Mouse (Mus musculus) ovary, postnatal 14 days (tissue): ENCODE measurements around the gene Cmip.
"Not testable (repeated sequence)": the region's sequence is repeated elsewhere in the genome, so short reads cannot be mapped to it uniquely, and the experiment has no call there.

Source experiments
- DNase-seq: peaks from one replicate; pipeline ENCODE4 v3.0.0; 2022; ENCODE audit warnings: low spot score

The Cmip gene

DNA sequence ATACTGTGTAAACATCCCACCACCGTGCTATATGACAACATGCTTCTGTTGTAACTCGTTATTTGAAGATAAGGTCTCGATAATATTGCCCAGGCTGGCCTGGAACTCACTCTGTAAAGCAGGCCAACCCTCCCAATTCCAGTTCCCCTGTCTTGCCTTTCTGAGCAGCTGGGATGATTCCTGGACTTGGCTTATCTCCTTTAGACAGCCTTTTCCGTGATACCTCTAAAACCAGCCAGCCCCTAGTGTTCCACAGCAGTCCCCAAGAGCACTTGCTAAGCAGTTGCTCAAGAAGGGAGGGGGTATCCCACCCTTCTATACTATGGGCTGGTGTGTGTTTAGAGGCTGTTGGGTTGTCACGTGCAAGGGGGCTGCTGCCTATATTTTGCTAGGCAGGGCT is 165.0 kb downstream of the Cmip start:
- no peak for DNase-seq

DNA sequence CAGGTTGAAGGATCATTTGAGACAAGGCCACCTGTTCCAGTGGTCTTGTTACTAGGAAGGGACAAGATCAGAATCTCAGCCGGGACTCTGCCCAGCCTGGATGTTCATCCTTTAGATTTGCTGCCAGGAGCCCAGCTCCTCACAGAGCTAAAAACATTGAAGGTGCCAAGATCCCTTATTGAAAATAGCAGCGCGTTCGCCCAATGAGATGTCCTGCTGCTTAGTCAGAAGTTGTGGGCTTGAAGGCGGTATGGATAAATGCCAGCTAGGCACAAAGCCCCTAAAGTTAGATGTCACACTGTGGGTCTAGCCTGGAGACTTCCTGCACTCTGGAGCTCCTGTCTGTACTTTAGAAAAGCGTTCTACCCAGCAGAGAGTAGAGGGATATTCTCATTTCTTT is 165.5 kb downstream of the Cmip start:
- DNase-seq, result no peak

GRCm38 (mm10) chr8:117423029-117423428 is 166.2 kb downstream of the Cmip start:
- peak; percentile 17 for DNase-seq

- DNase-seq, result not testable (repeated sequence)
Measured at GRCm38 (mm10) chr8:117427816-117428215, 171.0 kb downstream of the Cmip start.

DNA sequence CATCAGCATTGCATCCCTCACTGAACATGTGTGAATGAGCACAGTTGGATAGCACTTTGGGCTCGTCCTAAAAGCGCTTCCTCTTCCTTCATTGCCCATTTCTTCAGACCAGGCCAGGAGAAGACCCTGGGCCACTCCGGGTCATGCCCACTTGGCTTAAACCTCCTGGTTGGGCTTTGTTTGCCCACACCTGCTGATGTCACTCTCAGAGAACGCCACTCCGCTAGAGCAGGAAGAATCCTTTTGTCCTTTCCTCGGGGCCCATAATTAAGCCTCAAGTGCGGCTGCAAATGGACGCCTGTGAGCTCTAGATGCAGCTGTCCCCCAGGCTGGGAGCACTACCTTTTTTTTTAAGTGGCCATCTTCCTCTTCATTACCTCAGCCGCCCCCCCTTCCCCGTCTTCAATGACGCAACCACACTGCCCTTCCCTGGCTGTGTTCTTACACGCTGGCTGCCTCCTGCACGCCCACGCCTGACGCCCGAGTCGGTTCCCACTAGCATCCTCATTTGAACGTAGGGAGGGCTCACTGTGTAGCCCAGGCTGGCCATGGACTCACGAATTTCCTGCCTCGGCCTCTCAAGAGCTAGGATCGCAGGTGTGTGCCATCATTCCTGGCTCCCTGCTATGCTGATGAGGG is 171.8 kb downstream of the Cmip start:
- no peak for DNase-seq

GRCm38 (mm10) chr8:117430624-117431023 is 173.8 kb downstream of the Cmip start:
- DNase-seq, result no peak

GRCm38 (mm10) chr8:117431554-117431953 is 174.7 kb downstream of the Cmip start:
- no peak for DNase-seq

GRCm38 (mm10) chr8:117432111-117432510 is 175.2 kb downstream of the Cmip start:
- DNase-seq, result no peak

DNA sequence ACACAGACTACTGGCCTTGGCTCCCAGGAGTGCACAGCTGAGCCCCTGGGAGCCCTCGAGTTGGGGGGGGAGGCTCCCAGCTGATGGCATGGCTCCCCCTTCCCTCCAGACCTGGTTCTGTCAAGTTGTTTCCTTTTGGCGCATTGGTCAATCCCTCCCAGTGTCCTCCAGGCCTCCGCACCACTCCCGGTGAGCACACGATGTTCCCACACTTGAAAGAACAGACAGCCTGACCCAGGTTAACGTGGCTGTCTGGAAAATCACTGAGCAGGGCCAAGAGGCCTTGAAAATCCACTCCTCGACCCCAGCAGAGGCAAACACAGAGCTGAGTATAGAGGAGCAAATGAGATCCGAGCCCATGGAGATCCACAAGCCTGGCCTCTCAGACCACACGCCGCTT is 177.1 kb downstream of the Cmip start:
- DNase-seq, result no peak

DNA sequence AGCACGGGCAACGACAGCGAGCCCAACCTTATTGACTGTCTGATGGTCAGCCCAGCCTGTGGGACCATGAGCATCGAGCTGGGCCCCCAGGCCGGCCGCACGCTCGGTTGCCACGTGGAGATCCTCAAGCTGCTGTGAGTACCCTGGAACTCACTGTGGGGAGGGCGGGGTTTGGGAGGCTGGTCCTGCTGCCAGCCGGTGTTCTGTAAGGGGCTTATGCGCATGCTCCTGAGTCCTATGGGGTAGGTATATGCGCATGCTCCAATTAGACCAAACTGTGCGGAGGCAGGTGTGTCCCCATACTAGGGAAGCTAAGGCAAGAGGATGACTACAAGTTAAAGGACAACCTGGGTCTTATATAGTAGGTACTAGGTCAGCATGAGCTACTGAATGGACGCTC is 179.9 kb downstream of the Cmip start:
- no peak for DNase-seq

DNA sequence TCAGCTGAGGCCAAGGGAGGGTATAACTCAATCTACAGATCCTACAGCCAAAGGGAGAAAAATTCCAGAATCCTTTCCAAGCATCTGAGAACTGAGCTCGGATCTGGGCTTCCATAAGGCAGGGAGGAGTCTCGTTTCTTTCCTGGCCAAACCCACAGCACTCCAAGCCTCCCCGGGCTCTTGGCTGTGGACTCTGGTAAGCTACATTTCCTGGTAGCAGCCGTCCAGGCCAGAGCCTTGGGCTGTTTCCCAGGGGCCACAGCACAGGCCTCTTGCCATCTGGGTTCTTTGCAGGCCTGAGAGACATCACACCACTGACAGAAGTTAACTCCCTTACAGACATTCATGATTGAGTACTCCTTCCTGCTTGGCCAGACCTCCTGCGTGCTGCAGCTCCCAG is 180.8 kb downstream of the Cmip start:
- no peak for DNase-seq

DNA sequence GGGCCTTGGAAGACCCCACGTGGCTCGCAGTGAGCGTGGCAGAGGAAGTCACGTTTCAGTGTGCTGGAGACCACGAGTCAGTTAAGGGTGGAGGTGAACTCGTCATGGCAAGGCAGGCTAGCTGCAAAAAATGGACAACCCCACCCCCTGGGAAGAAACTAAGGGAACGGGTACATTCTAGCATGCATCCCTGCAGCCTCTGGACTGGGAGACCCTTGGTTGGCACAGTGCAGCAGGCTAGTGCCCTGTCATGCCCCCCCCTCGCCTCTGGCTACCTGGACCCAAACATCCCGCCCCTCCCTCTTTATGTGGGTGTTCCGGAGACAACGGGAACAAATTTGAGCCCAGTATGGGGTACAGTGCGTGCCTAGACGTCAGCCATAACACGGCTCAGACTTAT is 183.5 kb downstream of the Cmip start:
- no peak for DNase-seq

GRCm38 (mm10) chr8:117440759-117441158 is 183.9 kb downstream of the Cmip start:
- DNase-seq, result no peak

DNA sequence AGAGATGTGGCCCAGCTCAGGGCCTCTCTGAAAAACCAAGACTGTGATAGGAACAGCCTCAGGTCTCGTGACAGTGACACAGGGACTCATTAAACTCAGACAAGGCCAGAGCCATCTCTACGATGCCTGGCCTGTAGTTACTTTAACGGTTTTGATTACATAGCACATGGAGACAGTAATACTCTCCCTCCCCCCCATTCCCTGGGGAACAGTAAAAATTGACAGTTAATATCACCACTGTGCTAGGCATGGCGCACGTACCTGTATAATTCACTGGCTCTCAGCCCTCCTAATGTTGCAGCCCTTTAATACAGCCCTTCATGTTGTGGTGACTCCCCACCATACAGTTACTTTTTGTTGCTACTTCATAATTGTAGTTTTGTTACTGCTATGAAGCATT is 188.6 kb downstream of the Cmip start:
- DNase-seq, result no peak

- DNase-seq, result no peak
Measured at GRCm38 (mm10) chr8:117446344-117446997, 189.6 kb downstream of the Cmip start.

DNA sequence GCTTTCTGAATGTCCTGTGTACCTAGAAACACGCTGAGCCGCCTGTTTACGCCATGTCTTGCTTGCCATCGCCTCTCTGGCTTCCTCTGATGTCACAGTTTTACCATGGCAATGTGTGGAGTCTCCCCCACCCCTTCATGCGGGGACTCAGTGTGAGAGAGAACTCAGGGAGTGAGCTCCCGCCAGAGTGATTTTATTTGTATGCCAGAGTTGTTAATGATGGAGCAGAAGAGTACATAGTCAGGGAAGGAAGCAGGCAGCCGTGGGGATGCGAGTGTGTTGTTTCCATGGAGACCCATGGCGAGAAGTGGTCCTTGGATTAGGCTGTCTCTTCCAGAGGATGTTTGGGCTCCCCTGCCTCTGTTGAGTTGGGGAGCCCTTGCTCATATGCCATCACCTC is 194.2 kb downstream of the Cmip start:
- no peak for DNase-seq

GRCm38 (mm10) chr8:117453974-117454373 is 197.1 kb downstream of the Cmip start:
- no peak for DNase-seq

- DNase-seq, result no peak
Measured at GRCm38 (mm10) chr8:117454516-117455116, 197.8 kb downstream of the Cmip start.

- no peak for DNase-seq
Measured at GRCm38 (mm10) chr8:117455701-117456100, 198.8 kb downstream of the Cmip start.

- DNase-seq, result no peak
Measured at GRCm38 (mm10) chr8:117458440-117458839, 201.6 kb downstream of the Cmip start.

GRCm38 (mm10) chr8:117462701-117463284 is 205.9 kb downstream of the Cmip start:
- no peak for DNase-seq

DNA sequence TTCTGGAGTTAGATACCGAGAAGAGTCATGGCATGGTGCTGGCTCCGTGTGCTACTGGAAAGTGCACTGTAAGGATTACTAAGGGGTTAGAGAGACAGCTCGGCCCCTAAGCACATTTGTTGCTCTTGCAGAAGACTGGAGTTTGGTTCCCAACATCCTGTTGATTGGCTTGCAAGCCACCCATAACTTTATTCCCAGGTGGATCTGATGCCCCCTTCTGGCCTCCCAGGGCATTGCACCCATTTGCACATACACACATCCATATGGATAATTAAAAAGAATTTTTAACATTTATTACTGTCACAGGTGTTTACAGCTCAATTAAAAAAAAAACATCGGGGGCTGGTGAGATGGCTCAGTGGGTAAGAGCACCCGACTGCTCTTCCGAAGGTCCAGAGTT is 207.7 kb downstream of the Cmip start:
- no peak for DNase-seq

DNA sequence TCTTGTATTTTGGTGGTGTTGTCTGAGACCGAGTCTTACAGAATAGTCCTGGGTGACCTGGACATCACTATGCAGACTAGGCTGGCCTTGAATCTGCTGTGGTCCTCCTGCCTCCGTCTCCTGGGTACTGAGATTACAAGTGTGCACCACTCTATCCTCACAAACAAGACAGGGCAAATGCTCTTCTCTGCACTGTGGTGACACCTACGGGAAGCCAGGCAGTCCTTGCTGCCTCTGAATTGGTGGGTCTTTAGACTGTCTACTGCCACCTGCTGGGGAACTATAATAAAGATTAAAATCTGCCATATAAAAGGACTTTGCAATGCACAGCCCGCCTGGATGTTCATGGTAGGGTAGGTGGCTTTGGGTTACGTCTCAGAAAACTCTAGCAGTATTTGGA is 208.4 kb downstream of the Cmip start:
- DNase-seq, result peak; percentile 46
